Mouse (Mus musculus) urinary bladder, postnatal 0 days (tissue): ENCODE data around the gene Usp54. TPM values are rescaled to one million over a fixed set of nuclear protein-coding genes. Genes with fewer than 3 reads are reported as not detected.

Source experiments
- microRNA-seq: library from miRNA; unstranded; fragments of <30 nt; microRNA quantifications from one replicate; pipeline ENCODE4, GENCODE M21; 2016
- polyA plus RNA-seq: library from polyadenylated mRNA; unstranded; fragments of >200 nt; fragmentation: Nextera tagmentation; extraction: Ambion mirVana; gene quantifications from 2 replicates; pipeline ENCODE4 v1.2.1, GENCODE M21; 2015

Usp54 gene
- polyA plus RNA-seq = 2.2 and 2.9 TPM in 2 replicates

DNA sequence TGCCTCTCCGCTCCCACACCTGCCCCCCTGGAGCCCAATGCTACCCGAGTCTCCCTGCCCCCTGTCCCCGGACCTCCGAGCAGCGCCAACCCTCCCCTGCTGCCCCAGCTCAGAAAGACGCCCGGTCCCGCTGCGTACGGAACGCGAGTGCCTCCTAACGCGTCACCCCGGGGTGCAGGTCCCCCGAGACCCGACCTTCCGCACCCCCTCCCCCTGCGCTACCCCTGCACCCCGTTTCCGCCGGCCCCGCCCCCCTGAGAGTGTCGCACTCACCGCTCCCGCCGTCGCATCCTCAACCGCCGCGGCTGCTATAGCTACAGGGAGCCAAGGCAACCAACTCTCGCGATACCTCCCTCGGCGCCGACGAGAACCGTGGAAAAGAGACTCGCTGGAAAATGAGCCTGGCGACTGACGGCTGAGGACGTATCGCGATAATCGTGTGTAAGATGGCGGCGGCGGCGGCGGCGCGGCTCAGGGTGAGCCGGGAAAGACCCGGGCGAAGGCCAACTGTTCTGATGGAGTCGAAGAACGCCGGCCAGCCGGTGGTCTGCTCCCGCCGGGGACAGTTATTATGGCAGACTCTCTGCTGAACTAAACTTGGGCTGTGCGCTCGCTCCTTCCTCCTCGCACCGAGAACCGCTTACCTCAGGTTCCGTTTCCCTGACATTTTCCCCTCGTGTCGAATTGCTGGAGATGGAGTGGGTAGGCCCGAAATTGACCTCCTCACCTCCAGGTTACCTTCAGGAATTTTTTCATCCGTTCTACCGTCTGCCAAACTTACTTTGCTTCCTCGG is at the start of gene Usp54:
Gene Usp54, minus strand, starts transcription at position 420 of the 794 bp plus-strand sequence.

DNA sequence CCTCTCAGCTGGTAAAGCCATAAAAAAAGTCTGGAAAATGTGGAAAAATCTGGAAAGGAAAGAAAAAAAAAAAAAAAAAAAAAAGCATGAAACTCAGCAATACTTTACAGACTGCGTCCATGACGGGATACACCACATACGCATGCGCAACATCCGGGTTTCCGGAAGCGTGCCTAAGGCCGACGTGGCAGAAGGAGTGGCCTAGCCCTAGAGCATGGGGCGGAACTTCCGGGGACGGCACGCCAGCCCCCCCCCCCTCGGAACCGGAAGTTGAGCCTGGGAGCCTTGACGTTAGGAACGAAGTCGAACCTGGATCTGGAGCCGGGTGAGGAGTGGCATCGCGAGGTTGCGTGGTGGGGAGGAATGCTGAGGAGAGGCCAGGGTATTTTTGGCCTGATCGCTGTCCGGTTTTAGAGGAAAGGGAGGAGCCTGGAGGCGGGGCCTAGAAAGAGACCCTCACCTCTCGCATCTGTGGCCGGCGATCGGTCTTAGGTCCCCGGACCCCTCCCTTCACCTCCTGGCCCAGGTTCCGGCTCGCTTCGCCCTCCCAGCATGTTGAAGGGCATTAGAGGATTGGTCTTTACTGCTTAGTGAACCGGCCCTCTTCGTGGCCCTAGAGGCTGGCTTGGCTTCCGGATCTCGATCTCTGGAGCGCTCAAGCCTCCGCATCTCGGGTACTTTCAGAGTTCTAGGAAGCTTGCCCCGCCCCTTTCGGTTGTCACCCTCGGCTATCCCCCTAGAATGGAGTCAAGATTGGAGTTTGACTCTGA is 33.4 kb upstream of the Usp54 start, which contains the start of gene Sec24c:
Gene Sec24c, plus strand, starts transcription at position 245 of the 770 bp plus-strand sequence.

DNA sequence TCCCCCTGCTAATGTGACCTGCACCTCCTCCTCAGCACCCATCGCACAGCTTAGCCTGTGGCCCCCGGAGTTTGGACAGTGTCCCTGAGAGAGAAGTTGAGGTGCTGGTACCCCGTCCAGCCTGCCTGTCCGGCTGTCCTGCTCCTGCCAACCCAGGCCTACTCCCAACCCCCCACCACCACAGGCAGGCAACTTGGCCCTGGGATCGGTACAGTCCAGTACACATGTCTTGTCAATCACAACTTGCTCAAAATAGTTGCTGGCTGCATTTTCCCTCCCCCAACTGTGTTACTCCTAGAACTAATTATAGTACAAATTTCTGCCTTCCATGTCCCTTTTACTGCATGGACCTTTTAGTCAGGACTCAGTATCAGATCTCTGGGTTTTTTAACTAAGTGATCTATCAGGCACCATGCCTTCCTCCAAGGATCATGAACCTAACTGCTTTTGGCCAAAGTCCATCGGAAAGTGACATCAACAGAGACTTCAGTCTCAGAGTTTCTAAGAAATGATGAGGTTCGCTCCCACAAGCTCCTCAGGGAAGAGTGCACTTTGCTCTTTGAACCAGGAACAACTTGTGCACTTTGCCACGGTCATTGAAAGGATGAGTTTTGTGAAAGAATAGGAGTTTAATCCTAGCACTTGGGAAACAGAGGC is 27.4 kb upstream of the Usp54 start, which contains the start of gene Synpo2l:
Gene Synpo2l, minus strand, starts transcription at position 201 of the 657 bp plus-strand sequence.

DNA sequence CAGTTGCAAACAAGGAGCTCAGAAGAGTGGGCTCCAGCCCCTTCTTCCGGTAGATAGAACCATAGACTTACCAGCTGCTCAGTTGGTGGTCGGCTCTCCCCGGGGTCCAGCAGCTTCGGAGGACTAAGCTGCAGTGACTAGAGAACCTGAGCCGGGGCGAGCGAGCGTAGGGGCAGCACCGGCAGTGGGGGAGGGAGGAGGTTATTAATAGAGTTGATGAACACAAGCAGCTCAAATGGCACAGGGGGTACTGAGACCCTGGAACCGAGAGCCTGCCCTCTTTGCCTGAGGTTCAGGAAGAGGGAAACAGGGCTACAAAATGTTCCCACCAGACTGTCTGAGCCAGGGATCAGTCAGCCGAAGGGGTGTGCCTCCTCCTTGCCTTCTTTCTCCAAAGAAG is 15.5 kb upstream of the Usp54 start, which contains the start of gene Myoz1:
Gene Myoz1, minus strand, starts transcription at position 180 of the 400 bp plus-strand sequence.

DNA sequence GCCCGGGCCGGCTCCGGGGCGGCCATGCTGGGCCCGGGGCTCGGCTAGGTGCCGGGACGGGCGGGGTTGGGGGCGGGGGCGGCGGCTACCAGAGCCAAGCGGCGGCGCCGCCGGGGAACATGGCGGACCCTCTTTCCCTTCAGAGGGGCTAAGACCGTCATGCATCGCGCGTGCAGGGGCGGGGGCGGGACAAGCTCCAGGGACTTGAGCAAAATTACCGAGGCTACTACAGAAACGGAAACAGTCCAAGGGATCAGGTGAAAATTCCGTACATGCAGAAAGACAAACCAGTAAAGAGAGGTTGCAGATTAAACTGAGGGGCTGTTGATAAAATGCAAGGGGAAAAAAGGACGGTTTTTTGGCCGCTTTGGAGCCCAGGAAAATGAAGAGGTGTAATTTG is 94.4 kb downstream of the Usp54 start, which contains the start of gene Ppp3cb:
Gene Ppp3cb, minus strand, starts transcription at position 159 of the 400 bp plus-strand sequence.

Small RNA genes within 50 kb of the gene (microRNA-seq; reads per million reads assigned to microRNA genes)
- gene Mir6946 = not detected

Other genes starting within 250 kb of the Usp54 start
- 62.8 and 71.1 TPM in 2 replicates for gene Mrps16, start 247.4 kb downstream of the Usp54 start, polyA plus RNA-seq
- 0.05 TPM in 1 of 2 replicates, not detected in the other for gene Cfap70, start 188.8 kb downstream of the Usp54 start, polyA plus RNA-seq
- gene Anxa7, start 160.9 kb downstream of the Usp54 start, polyA plus RNA-seq = 51.5 and 56.1 TPM in 2 replicates
- gene Mss51, start 144.2 kb downstream of the Usp54 start, polyA plus RNA-seq = 0.13 and 0.19 TPM in 2 replicates
- 27.5 and 33.6 TPM in 2 replicates for gene Ppp3cb, start 94.5 kb downstream of the Usp54 start, polyA plus RNA-seq
- 0.39 and 0.48 TPM in 2 replicates for gene Myoz1, start 15.5 kb upstream of the Usp54 start, polyA plus RNA-seq
- gene Synpo2l, start 27.3 kb upstream of the Usp54 start, polyA plus RNA-seq = 0.10 and 0.13 TPM in 2 replicates
- 43.1 and 43.9 TPM in 2 replicates for gene Sec24c, start 33.2 kb upstream of the Usp54 start, polyA plus RNA-seq
- gene Fut11, start 53.9 kb upstream of the Usp54 start, polyA plus RNA-seq = 19.0 and 21.6 TPM in 2 replicates
- gene Chchd1, start 61.9 kb upstream of the Usp54 start, polyA plus RNA-seq = 156 and 181 TPM in 2 replicates
- 18.9 and 19.7 TPM in 2 replicates for gene Zswim8, start 66.5 kb upstream of the Usp54 start, polyA plus RNA-seq
- gene Ndst2, start 93.5 kb upstream of the Usp54 start, polyA plus RNA-seq = 13.5 and 14.0 TPM in 2 replicates
- 246 and 275 TPM in 2 replicates for gene Camk2g, start 153.0 kb upstream of the Usp54 start, polyA plus RNA-seq
- 8.3 and 9.8 TPM in 2 replicates for gene Plau, start 195.6 kb upstream of the Usp54 start, polyA plus RNA-seq